Mouse (Mus musculus): ENCODE data around the gene Gm11116. TPM values are rescaled to one million over a fixed set of nuclear protein-coding genes. Genes with fewer than 3 reads are reported as not detected.
"Not testable (repeated sequence)": the region's sequence is repeated elsewhere in the genome, so short reads cannot be mapped to it uniquely, and the experiment has no call there.

Gene Gm11116
- total RNA-seq (2021) = not detected
- long read RNA-seq, experiment 1 = 0 reads
- long read RNA-seq, experiment 2 = 0 reads

DNA sequence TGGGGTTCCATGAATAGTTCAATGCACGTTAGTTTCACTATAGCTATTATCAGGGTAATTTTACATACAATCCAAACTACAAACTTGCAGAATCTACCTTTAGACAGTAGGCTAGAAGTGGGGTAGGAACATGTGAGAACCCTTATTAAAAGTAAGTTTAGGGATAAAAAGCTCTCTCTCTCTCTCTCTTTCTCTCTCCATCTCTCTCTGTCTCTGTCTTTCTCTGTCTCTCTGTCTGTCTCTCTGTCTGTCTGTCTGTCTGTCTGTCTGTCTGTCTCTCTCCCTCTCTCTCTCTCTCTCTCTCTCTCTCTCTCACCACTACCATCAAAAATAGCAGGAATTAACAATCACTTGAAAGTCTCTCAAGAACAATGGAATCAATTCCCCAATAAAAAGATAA, at the start of gene Gm11116:
Gene Gm11116 (minus strand): TSS at position 101 of the 400 bp plus-strand sequence.
- DNase-seq (ENCODE audit: low spot score in 2 of 2) = no peak

DNA sequence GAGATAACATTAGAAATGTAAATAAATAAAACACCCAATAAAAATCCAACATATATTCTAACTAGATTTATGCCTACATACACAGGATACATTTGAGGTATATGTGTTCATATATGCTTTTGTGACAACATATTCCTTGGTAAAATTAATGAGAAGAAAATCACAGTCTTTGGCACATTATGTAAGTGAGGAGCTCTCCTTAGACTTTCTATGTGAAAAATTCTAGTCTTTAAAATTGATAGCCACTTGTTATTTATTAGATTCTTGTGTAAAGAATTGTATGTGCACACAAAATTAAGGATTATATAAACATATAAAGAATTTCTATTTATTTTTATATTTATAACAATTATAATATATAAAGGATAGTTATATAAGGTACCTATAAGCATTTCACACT, 42.7 kb upstream of the Gm11116 start, which contains the start of gene Gm11115:
Gene Gm11115 (minus strand): TSS at position 101 of the 400 bp plus-strand sequence.
- DNase-seq (ENCODE audit: low spot score in 2 of 2) = no peak

DNA sequence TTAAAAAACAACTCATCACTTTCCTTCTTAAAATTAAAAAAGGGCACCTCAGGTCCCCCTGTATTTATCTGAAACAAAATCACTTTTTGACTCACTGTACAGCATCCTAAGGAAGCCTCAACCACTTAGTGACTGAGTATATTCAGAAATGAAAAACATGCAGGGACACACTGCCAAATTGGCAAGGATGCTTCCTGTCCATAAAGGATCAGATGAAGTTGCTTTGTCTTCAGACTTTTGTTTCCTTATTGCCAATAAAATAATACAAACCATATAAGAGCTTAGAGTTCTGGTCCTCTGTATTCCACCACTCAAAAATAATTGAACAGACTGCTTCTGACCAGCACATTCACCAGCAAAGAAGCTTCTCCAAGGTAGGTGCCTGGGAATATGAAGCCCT, 25.1 kb downstream of the Gm11116 start, which contains the start of gene Smr2:
Gene Smr2 (plus strand): TSS at position 301 of the 400 bp plus-strand sequence.
- not testable (repeated sequence) for DNase-seq (ENCODE audit: low spot score in 2 of 2)

Other genes with a start within 250 kb of the Gm11116 start
- gene Odam, start 226.5 kb downstream of the Gm11116 start, total RNA-seq (2021) = not detected
- not detected for gene Csn3, start 186.0 kb downstream of the Gm11116 start, total RNA-seq (2021)
- gene 2310003L06Rik, start 142.1 kb downstream of the Gm11116 start, total RNA-seq (2021) = not detected
- gene Gm28434, start 142.0 kb downstream of the Gm11116 start, total RNA-seq (2021) = not detected
- gene Cabs1, start 132.1 kb downstream of the Gm11116 start, total RNA-seq (2021) = not detected
- not detected for gene Smr3a, start 109.0 kb downstream of the Gm11116 start, total RNA-seq (2021)
- not detected for gene Smr2, start 25.0 kb downstream of the Gm11116 start, total RNA-seq (2021)
- not detected for gene Gm11115, start 42.6 kb upstream of the Gm11116 start, total RNA-seq (2021)
- not detected for gene Gm7714, start 157.4 kb upstream of the Gm11116 start, total RNA-seq (2021)
- not detected for gene Prol1, start 205.8 kb upstream of the Gm11116 start, total RNA-seq (2021)

Measured in gastrocnemius, postnatal 4 days (tissue).